Mouse (Mus musculus) splenic B cell, adult 2 months (primary cell): ENCODE results near the gene Ciapin1.

Experiments used
- DNase-seq: peaks from one replicate; pipeline ENCODE4 v3.0.0-alpha.2; 2011; ENCODE audit warnings: low read depth, low spot score
- H3K27me3 ChIP-seq: 2 replicates; pipeline ENCODE4 v1.6.1; 2012; ENCODE audit warnings: mild to moderate bottlenecking, low read length, moderate library complexity, mixed read lengths; ENCODE audit not compliant: control insufficient read depth, poor library complexity, insufficient read depth, severe bottlenecking
- H3K36me3 ChIP-seq: 2 replicates; pipeline ENCODE4 v1.6.1; 2012; ENCODE audit warnings: mild to moderate bottlenecking, low read length, moderate library complexity, mixed read lengths; ENCODE audit not compliant: control insufficient read depth, poor library complexity, insufficient read depth, severe bottlenecking

Ciapin1 gene

DNA sequence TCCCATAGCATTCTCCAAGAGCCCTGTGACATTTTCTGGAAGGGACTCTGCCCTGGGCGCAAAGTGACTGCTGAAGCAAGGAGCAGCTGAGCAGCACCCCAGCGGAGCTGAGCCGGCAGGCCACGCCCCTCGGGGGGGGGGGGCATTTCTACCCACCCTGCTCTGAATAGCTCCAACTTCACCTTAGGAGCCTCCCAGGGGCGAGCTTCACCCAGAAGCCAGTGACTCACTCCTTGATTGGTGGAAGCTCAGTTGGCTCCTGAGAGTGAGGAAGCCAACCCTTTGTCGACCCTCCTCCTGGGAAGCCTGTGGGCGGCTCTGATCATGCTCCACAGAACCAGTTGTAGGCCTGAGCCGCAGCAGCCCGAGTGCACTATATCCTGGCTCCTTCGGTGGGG, 56.3 kb downstream of the Ciapin1 start:
- Histone ChIP-seq H3K36me3 (no peaks in the 10 kb centered on the region), H3K27me3 (no peaks in the 10 kb centered on the region)
- peak; percentile 12 for DNase-seq

DNA sequence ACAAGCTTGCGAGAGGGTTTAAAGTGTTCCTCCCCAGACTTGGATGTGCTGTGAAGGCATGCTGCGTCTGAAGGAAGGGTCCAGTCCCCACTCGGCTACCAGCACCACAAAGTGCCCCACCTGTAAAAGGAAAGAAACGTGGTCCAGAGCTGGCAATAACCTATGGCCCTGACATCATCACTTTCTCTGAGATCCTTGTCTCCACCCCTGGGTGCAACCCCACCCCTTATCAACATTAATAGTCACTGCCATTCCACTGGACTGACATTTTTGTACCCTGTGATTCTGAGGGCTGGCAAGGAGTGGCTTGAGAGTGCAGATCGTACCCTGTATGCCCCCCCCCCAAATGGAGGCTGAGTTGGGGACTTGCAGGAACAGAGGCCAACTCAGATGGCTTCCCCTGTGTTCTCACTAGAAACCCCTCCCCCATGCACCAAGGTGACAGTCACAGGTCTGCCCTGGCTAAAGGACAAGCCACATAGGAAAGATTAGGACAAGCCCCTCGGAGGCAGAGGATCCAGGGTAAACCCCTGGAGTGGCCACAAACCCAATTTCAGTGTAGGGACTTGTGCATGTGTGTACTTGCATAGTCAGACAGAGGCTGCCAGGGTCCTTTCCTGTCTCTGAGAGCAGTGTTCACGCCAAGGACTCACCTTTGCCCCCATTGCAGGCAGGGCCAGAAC, 56.9 kb downstream of the Ciapin1 start:
- H3K36me3 ChIP-seq = no peaks in the 10 kb centered on the region
- no peak for DNase-seq
- H3K27me3 ChIP-seq = no peaks in the 10 kb centered on the region

DNA sequence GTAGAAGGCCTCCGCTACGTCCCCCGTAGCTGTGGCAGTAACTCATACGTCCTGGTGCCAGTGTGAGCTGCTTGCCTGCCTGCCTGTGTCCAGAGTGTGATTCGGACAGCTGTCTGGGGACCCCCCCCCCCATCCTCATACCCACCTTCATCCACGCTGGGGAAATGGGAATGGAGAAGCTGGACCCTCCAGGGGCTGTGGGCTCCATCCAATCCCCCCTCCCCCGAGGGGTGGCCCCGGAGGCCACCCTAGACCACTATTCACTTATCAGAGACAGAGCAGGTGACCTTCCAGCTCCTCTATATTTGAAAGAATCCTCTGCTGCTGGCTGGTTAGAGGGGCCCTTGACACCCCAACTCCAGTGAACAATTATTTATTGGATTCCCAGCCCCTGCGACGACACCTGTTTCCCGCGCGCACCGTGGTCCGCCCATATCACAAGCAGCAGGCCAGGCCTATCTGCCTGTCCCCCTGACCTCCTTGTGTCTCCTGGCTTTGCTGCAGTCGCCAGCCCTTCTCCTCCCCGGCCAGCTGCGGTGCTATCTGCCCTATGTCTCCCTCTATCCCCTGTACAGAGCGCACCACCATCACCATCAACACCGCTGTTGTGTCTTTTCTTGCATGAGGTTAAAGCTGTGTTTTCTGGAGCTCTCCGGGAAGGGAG, 57.5 kb downstream of the Ciapin1 start:
- no peak for DNase-seq
- no peaks in the 10 kb centered on the region for H3K36me3 ChIP-seq
- H3K27me3 ChIP-seq = no peaks in the 10 kb centered on the region

DNA sequence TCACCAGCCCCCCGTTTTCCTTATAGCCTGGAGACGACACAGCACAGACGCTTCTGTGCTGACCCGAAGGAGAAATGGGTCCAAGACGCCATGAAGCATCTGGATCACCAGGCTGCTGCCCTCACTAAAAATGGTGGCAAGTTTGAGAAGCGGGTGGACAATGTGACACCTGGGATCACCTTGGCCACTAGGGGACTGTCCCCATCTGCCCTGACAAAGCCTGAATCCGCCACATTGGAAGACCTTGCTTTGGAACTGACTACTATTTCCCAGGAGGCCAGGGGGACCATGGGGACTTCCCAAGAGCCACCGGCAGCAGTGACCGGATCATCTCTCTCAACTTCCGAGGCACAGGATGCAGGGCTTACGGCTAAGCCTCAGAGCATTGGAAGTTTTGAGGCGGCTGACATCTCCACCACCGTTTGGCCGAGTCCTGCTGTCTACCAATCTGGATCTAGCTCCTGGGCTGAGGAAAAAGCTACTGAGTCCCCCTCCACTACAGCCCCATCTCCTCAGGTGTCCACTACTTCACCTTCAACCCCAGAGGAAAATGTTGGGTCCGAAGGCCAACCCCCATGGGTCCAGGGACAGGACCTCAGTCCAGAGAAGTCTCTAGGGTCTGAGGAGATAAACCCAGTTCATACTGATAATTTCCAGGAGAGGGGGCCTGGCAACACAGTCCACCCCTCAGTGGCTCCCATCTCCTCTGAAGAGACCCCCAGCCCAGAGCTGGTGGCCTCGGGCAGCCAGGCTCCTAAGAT, 58.4 kb downstream of the Ciapin1 start:
- H3K27me3 ChIP-seq = no peaks in the 10 kb centered on the region
- no peaks in the 10 kb centered on the region for H3K36me3 ChIP-seq
- no peak for DNase-seq

DNA sequence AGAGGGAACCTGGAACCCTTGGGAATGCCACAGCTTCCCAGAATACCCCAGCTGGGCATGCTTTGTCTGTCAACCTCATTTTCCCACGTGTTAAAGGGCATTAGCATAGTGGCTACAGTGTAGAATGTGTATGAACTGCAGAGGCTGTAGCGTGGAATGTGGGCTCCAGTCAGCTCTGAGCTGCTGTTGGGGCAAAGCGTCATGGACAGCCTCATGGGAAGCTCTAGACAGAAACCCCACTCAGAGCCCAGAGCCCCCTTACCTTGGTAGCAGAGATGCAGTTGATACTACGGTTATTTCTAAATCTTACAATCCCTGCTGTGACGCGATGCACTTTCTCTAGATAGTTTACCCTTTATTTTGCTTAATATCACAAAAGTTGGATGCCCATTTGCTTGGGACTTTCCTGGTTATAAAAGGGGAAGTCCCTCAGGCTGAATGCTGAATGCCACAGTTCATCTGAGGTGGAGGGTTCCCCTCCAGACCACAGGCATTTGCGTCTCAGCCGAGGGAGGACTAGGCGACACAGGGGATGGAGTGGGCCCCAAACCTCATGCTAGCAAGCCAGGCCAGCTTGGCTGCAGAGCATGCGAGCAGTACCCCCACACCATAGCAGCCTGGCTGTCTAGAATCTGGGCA, 59.1 kb downstream of the Ciapin1 start:
- Histone ChIP-seq H3K36me3 (no peaks in the 10 kb centered on the region), H3K27me3 (no peaks in the 10 kb centered on the region)
- peak; percentile 60 for DNase-seq

DNA sequence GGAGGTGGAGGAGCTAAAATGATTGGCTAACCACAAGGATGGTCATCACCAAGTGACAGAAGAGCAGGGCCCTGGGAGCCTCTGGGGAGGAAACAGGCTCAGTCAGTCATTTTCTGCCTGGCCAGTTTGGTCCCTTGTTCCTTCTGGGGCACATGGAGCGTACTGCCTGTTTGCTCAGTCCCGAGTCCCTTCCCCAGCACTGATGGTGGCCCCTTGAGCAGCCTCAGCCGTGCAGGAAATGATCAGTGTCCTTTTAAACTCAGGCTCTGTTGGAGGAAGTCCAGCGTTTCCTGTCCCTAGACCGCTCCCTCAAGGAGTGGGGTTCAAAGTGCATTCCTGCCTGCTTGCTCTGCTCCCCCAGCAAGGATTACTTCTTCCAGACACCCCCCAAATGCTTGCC, 59.7 kb downstream of the Ciapin1 start:
- Histone ChIP-seq H3K36me3 (no peaks in the 10 kb centered on the region), H3K27me3 (no peaks in the 10 kb centered on the region)
- DNase-seq = peak; percentile 14

DNA sequence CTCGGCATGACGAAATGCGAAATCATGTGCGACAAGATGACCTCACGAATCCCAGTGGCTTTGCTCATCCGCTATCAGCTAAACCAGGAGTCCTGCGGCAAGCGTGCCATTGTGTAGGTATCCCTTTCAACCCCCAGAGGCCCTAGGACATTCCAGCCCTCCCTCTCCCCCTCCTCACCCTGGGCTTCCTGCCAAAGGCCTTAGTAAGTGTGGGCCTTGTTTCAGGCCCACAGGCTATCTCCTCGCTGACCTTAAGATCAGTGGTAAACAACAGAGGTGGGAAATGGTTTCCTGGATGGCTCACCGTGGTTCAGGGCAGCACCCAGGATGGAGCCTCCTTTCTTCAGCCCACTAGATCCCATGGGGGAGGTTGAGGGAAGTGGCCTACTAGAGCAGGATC, 60.1 kb downstream of the Ciapin1 start:
- H3K27me3 ChIP-seq = no peaks in the 10 kb centered on the region
- DNase-seq = no peak
- no peaks in the 10 kb centered on the region for H3K36me3 ChIP-seq

DNA sequence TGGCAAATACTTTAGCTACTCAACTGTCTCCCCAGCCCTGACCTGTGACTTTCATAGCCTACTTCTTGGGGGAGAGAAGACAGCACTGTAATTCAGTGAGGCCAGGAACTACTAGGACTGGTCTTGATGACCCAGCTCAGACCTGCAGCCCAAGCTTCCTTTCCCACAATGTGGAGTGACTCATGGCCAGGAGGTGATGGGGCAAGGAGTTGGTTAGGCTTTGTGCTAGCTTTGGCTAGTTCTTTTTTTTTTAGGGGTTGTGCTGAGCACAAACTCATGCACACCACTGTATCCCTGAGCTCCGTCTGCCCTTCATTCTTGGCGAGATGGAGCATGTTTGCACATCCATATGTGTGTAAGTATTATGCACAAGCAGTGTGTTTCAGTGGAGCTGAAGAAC, 61.8 kb downstream of the Ciapin1 start:
- no peaks in the 10 kb centered on the region for H3K27me3 ChIP-seq
- DNase-seq = no peak
- H3K36me3 ChIP-seq = no peaks in the 10 kb centered on the region

DNA sequence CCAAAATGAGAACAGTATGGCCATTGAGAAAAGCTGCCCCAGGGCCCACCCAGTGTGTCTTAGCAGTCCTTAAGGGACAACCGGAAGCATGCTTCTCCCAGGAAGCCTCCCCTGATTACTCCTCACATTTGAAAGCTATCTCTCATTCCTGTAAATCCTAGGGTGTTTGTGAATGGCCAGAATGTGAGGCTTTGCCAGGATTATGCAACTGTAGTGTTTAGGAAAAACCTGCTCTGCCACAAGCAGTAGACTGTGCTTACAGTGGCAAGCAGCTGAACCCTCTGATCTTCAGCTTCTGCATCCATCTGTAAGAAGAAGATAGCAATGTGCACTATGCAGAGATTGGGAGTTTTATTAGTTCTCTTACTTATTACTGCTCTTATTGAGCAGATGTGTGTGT, 63.6 kb downstream of the Ciapin1 start:
- no peaks in the 10 kb centered on the region for H3K27me3 ChIP-seq
- DNase-seq = no peak
- no peaks in the 10 kb centered on the region for H3K36me3 ChIP-seq

DNA sequence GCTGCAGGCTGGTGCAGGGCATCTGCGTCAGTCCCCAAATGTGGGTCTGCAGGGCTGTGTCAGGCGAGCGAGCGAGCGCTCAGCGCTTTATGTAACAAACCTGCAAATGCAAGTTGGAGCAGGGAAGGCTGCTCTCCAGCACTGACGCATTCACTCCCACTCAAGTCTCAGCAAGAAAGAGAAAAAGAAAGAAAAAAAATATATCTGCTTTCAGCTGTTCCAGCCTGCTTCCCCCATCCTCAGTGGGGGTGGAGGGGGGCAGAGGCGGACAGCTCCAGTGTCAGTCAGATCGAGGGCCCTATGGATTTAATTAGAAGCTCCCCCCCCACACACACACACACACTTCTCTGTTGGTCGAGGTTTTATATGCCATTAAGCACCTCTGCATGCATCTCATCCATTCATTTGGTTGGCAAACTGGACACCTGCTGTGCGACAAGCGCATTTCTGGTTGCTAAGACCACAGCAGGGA, 64.4 kb downstream of the Ciapin1 start:
- Histone ChIP-seq H3K27me3 (no peaks in the 10 kb centered on the region), H3K36me3 (no peaks in the 10 kb centered on the region)
- DNase-seq = no peak

DNA sequence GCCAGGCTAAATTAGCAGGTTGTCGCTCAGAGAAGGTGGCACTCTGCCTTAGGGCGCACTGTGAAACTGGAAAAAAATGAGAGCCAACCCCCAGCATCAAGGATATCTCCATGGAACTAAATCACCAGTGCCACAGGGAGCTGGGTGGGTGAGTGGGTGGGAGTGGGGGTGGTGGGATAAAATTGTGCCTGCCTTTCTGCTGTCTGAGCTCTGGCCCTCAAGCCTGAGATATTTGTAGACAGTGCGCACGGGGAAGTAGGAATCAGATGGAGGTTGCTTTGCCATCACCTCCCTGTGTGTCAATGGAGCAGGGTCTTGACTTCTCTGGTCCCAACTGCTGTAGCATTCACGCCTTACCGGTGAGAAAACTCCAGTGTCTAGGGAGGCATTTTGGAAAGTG, 65.1 kb downstream of the Ciapin1 start:
- H3K27me3 ChIP-seq = 0 out of 2 replicates have a peak, but pooled peaks cover under 1% of the 10 kb centered on the region
- DNase-seq = no peak
- H3K36me3 ChIP-seq = no peaks in the 10 kb centered on the region

DNA sequence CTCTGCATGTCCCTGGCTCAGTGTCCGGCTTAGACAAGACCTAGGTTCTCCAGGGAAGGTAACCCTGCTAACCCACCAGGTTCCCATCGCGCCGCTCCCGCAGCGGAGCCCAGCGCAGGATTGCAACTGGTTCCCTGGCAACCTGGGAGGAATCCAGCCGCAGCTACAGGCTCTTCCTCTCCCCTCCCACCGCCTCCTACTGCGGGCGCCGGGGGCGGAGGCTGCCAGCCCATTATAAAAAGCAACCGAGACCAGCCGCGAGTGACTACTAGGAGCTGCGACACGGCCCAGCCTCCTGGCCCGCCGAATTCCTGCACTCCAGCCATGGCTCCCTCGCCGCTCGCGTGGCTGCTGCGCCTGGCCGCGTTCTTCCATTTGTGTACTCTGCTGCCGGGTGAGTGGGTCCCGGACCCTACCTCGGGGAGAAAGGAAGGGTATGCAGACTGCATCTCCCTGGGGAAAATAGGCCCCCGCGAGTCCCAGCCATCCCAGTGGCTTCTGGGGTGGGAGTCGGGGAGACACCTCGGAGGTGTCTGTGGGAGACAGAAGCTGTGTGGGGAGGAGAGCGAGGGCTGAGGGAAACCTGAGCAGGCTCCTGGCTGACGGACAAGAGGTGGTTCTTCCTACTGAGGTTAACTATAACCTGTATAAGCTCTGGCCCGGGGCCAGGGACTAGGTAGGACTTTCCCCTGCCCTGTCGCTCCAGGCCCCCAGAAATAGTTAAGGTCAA, 66.1 kb downstream of the Ciapin1 start, which contains the start of gene Cx3cl1:
Cx3cl1 (plus strand) TSS at position 69 of the 730 bp plus-strand sequence.
- H3K27me3 ChIP-seq = 0 out of 2 replicates have a peak, but pooled peaks cover 2% of the 10 kb centered on the region
- no peaks in the 10 kb centered on the region for H3K36me3 ChIP-seq
- no peak for DNase-seq

DNA sequence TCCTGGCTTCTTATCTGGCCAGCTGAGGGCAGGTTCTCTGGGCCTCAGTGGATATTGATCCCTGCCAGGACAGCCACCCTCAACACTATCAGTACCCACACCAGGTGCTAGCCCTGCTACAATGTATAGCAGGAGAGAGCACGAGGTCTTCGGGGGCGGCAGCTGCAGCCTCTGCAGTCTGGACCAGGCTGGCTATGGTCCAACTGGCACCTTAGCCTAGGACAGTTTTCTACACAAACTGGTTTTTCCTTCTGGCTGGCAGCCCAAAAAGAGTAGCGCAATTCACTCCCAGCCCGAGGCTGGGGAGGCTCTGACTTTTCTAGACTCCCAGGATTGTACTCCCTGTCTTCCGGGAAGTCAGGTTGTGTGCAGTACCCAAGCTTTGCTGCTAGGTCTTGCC, 67.2 kb downstream of the Ciapin1 start:
- DNase-seq = no peak

More for the DNA sequence above, 67.2 kb downstream of the Ciapin1 start:
- Histone ChIP-seq H3K27me3 (0 out of 2 replicates have a peak, but pooled peaks cover 2% of the 10 kb centered on the region), H3K36me3 (no peaks in the 10 kb centered on the region)
